Mouse (Mus musculus): ENCODE data around the gene Gtf2ird1.
"Not testable (repeated sequence)": the region's sequence is repeated elsewhere in the genome, so short reads cannot be mapped to it uniquely, and the experiment has no call there.

Gene Gtf2ird1

DNA sequence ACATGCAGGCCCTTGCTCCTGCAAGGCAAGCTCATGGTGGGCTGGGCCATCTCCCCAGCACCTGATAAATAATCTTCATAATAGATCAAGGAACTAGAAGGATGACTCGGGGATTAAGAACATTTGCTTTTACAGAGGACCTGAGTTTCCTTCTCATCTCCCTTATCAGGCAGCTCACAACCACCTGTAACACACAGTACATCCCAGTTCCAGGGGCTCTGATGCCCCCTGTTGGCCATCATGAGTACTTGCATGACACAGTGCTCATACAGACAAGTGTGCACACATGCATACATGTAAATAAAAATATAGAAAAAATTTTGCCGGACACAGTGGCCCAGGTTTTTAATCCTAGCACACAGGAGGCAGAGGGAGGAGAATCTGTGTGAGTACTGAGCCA, 17.4 kb upstream of the Gtf2ird1 start:
- DNase-seq (ENCODE audit: low spot score) = no peak

GRCm38 (mm10) chr5:134470538-134471169, 14.1 kb upstream of the Gtf2ird1 start:
- DNase-seq (ENCODE audit: low spot score) = no peak

DNA sequence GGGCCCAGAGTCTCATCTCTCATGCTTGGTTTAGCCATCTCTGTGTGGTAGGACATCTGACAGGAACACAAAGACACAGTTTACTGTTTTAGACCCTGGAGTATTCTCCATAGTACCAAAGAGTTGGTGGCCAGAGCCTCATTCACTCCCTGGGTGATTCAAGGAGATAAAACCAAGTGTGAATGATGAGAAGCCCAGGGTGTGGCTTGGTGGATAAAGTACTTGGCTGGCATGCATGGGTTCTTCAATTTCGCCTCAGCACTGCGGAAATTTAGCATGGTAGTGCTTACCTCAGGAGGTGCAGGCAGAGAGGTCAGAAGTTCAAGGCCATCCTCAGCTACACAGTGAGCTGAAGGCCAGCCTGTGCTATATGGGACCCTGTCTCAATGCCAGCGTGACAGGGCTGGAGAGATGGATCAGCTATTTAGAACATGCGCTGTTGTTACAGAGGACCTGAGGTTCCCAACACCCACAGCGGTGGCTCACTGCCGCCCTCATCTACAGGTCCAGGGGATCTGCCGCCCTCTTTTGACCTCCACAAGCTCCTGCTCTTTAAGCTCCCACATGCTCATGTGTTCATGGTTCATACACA, 13.1 kb upstream of the Gtf2ird1 start:
- DNase-seq (ENCODE audit: low spot score) = no peak

DNA sequence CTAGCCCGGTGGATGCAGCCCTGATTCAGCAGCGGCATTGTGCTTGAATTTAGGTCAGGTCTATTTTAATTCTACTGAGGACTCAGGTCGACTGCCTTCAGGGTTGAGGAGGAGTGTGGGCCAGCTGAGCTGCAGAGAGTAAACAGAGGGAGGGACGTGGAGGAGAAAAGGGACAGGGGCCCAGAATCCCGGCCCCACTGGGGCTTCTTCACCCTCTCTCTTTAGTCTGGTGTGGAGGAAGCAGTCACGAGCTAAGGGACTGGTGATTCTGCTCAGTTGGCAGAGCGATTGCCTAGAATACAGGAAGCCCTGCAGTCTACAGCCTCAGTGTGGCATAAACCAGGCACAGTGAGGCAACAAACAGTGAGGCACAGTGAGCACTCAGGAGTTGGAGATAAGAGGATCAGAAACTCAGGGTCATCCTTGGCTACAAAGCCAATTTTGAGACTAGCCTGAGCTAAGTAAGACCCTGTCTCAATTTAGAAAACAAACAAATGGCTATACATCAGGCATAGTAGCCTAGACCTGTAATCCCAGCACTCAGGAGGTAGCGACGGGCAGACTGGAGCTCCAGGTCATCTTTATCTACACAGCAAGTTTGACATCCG, 11.7 kb upstream of the Gtf2ird1 start:
- no peak for DNase-seq (ENCODE audit: low spot score)

- no peak for DNase-seq (ENCODE audit: low spot score)
Measured at GRCm38 (mm10) chr5:134467030-134467549, 10.6 kb upstream of the Gtf2ird1 start.

DNA sequence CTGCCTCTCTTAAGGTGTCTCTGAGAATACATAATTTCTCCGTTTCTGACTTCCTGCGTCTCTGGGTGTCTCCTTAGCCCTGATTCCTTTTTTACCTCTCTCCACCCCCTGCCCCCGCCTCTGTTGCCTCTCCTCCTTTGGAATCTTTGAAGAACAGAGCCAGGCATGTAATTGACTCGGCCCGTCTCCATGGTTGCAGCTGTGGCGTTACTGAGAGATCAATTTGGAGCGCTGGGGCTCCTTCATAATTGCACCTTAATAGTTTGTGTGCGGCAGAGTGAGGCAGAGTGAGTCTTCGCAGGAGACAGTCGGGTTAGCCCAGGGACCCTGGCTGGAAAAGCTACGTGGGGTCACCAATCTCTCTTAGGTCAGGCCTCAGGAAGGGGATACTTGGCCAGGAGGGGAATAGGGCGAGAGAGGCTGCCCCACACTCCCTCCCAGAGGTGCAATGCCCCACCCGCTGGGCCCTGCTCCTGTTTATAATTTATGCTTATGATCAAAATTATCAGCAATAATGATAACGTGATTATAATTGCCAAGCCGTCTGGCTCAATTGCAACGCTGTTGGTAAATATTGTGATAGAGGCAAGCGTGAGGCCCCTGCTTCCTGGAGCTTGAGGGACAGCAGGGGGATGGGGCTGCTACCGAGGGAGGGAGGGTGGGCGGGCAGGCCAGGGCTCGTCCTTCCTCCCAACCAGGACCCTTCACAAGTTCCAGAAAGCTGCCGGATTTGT, 9.9 kb upstream of the Gtf2ird1 start:
- no peak for DNase-seq (ENCODE audit: low spot score)

GRCm38 (mm10) chr5:134465197-134465596, 8.7 kb upstream of the Gtf2ird1 start:
- DNase-seq (ENCODE audit: low spot score) = no peak

- no peak for DNase-seq (ENCODE audit: low spot score)
Measured at GRCm38 (mm10) chr5:134464225-134464624, 7.7 kb upstream of the Gtf2ird1 start.

DNA sequence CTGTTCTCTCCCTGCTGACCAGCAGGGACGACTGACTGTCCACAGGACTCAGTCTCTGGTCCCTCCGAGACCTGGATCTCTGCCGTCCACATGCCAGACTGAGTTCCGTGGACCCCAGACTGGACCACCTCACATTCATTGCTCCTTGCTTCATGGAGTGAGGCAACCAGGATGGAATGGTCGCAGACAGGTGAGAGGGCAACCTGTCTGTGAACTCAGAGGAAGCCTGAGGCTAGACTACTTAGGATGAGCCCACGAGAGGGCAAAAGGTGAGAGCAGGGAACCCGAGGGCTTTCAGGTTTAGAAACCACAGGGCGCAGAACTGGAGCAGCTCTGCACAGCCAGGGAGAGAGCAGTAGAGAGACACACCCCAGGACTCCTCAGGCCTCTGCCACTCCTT, 6.2 kb upstream of the Gtf2ird1 start:
- no peak for DNase-seq (ENCODE audit: low spot score)

DNA sequence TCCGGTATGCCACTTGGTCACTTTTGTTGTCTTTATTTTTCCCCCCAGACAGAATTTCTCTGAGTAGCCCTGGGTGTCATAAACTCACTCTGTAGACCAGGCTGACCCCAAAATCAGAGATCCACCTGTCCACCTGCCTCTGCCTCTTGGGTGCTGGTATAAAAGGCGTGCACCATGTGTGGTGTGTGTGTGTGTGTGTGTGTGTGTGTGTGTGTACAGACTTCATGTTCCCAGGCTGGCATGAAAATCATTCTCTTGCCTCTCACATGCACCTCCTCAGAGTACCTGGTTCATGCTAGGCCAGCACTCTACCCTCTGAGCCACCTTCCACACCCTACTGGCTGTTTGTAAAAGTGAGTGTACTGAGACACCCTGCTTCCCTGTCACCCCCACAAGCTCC, 5.8 kb upstream of the Gtf2ird1 start:
- no peak for DNase-seq (ENCODE audit: low spot score)

- DNase-seq (ENCODE audit: low spot score) = no peak
Measured at GRCm38 (mm10) chr5:134460546-134460945, 4.0 kb upstream of the Gtf2ird1 start.

DNA sequence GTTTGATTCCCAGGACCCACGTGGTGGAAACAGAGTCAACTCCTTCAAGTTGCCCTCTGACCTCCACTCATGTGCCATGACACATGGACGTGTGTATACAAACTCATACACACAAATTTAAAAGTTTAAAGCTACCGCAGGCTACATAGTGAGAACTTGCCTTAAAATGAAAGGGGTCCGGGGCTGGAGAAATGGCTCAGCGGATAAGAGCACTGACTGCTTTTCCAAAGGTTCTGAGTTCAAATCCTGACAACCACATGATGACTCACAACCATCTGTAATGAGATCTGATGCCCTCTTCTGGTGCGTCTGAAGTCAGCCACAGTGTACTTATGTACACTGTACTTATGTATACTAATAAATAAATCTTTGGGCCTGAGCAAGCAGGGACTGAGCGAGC, 2.6 kb upstream of the Gtf2ird1 start:
- DNase-seq (ENCODE audit: low spot score) = no peak

DNA sequence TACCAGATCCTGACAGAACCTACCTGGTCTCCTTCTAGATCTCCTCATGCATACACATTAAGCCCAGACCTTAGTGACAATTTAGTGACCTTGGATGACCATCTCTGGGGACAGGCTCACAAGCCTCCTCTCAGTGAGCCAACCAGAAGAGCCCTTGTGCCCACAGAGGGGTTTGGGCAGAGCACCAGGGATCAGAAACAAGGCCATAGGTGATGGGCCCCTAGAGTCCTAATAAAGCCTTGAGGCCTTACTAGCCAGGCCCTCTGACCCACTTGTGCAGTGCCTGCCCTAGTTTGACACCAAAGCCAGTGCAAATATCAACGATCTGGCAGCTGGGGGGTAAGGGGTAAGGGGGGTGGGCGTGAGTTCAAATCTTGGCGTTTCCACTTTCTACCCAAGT, 1.9 kb upstream of the Gtf2ird1 start:
- no peak for DNase-seq (ENCODE audit: low spot score)

DNA sequence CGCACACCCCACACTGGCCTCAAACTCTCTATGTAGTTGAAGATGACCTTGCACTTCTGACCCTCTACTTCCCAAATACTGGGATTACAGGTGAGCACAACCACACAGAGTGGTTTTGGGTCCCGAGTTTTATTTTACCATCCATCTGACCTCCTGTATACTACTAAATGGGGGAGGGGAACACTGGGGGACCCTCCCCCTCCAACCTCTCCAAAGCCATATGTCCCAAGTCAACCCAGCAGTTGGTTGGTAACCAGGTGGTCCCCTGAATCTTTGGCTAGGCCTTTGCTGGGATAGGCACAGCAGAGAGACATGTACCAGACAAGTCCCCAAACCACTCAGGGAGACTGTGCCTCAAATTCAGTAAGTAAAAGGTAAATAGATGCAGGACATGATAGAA, 855 bp upstream of the Gtf2ird1 start:
- DNase-seq (ENCODE audit: low spot score) = no peak

GRCm38 (mm10) chr5:134455914-134456423, 547 bp downstream of the Gtf2ird1 start:
- DNase-seq (ENCODE audit: low spot score) = peak; percentile 73

- DNase-seq (ENCODE audit: low spot score) = peak; percentile 46
Measured at GRCm38 (mm10) chr5:134455186-134455895, 1.2 kb downstream of the Gtf2ird1 start.

DNA sequence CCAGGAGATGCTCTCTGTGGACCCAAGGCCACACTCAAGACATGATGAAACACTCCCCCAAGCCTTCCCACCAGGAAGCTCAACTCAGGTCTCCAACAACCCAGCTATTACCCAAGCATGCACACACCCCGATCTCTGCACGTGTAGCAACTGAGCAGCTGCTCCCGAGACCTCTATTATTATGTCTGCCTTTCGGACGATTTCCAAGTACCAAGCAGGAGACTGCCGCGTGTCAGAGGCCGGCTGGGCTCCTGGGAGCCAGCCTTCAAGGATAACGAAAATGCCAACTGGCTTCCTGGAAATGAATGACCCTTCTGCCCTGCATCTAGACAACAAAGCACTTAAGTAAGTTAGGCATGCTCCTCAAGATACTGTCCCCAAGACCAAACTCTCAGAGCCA, 2.1 kb downstream of the Gtf2ird1 start:
- DNase-seq (ENCODE audit: low spot score) = no peak

GRCm38 (mm10) chr5:134453577-134453976, 2.9 kb downstream of the Gtf2ird1 start:
- DNase-seq (ENCODE audit: low spot score) = no peak

GRCm38 (mm10) chr5:134446755-134447154, 9.8 kb downstream of the Gtf2ird1 start:
- DNase-seq (ENCODE audit: low spot score) = not testable (repeated sequence)

- DNase-seq (ENCODE audit: low spot score) = no peak
Measured at GRCm38 (mm10) chr5:134445895-134446294, 10.6 kb downstream of the Gtf2ird1 start.

- DNase-seq (ENCODE audit: low spot score) = no peak
Measured at GRCm38 (mm10) chr5:134445208-134445831, 11.2 kb downstream of the Gtf2ird1 start.
